Mouse (Mus musculus): Measurements from ENCODE around the gene Zfp961. TPM values are rescaled to one million over a fixed set of nuclear protein-coding genes. Genes with fewer than 3 reads are reported as not detected.
"Not testable (repeated sequence)": the region's sequence is repeated elsewhere in the genome, so short reads cannot be mapped to it uniquely, and the experiment has no call there.

The Zfp961 gene
- polyA plus RNA-seq, 1 experiment from 2014 or later = 16.9 TPM

DNA sequence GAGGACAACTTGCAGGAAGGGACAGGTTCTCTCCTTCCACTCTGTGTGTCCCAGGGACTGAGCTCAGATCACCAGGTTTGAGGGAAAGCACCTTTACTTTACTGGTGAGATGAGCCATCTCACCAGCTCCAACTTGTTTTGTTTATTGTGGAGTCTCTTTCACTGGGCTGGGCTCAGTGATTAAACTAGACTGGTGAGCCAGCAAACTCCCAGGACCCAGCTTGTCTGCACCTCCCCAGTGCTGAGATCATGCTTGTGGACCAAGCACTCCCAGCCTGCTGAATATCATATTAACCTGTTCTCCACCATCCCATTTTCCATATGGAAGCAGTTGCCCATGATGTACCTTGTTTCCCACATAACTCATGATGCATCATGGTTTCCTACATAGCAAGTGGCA is 52.1 kb downstream of the Zfp961 start:
- no peak for ATAC-seq (ENCODE audit: insufficient number of reproducible peaks, low FRiP score, low TSS enrichment, low read depth)
- H3K27ac ChIP-seq = no peak overlapping the region
- H3K27me3 ChIP-seq = no peaks in the 10 kb centered on the region
- no peaks in the 10 kb centered on the region for H3K9me3 ChIP-seq
- no peak overlapping the region for H3K4me3 ChIP-seq
- no peaks in the 10 kb centered on the region for H3K4me1 ChIP-seq
- H3K9ac ChIP-seq = no peak overlapping the region
- no peaks in the 10 kb centered on the region for H3K36me3 ChIP-seq
- H3K4me2 ChIP-seq = no peak overlapping the region

DNA sequence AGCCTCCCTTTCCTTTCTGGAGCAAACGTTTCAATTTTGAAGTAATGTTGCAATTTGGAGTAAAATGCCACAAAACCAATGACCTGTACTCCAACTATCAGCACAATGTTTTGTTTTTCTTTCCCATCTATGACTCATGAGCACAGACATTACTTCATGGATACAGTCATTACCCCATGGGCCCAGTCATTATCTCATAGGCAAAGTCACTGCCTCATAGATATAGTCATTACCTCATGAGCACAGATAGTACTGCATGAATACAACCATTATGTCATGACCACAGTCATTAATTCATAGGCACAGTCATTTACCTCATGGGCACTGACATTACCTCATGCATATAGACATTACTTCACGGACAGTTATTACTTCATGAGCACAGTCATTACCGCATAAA is 55.1 kb downstream of the Zfp961 start:
- no peak overlapping the region for H3K9ac ChIP-seq
- H3K4me3 ChIP-seq = no peak overlapping the region
- H3K4me2 ChIP-seq = no peak overlapping the region
- no peaks in the 10 kb centered on the region for H3K36me3 ChIP-seq
- ATAC-seq (ENCODE audit: insufficient number of reproducible peaks, low FRiP score, low TSS enrichment, low read depth) = no peak
- no peaks in the 10 kb centered on the region for H3K9me3 ChIP-seq
- WGBS = 80% methylated on average over 3 of the region's 3 CpGs
- H3K27ac ChIP-seq = no peak overlapping the region
- H3K4me1 ChIP-seq = no peaks in the 10 kb centered on the region
- no peaks in the 10 kb centered on the region for H3K27me3 ChIP-seq

DNA sequence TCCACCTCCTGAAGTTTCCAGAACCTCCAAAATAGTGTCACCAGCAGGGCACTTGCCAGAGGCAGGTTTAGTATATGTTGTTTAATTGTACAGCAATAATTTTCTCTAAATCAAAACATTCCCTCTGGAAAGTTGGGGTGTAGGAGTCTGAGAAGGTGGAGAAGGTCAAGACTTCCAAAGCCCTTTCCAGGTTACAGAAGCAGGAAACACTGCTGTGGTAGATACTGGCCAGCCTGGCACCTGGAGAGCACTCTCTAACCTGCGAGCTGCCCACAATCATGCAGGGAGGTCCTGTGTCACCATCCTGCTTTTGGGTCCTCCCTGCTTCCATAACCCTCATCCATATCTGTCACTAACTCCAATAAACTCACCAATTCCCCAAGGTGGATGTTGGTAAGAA is 55.9 kb downstream of the Zfp961 start:
- Histone ChIP-seq H3K4me3 (no peak overlapping the region), H3K27me3 (no peaks in the 10 kb centered on the region), H3K36me3 (no peaks in the 10 kb centered on the region), H3K4me1 (no peaks in the 10 kb centered on the region), H3K9ac (no peak overlapping the region), H3K27ac (no peak overlapping the region), H3K4me2 (no peak overlapping the region), H3K9me3 (no peaks in the 10 kb centered on the region)
- 81% methylated on average over 1 of the region's 1 CpGs for WGBS
- no peak for ATAC-seq (ENCODE audit: insufficient number of reproducible peaks, low FRiP score, low TSS enrichment, low read depth)

DNA sequence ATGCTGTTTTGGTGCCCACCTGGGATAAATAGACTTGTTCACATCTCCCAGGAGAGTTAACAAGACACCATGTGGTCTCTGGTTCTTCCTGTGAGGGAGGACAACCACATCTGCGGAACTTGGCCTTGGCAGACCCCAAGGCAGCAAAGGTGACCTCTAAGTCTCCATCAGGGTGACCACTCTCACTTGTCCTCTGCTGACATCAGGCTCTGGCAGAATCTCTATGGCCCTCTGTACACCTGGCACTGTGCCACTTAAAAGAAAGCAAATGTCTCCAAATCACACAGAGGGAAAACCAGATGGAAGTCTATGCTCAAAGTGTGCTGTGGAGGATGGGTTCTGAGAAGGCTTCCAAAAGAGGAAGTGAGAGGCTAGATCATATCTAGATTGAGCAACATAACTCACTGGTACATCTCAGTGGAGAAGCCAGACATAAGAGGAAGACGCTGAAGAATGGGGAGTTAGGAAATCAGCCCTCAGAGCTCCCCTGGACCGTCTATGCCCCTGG is 57.4 kb downstream of the Zfp961 start:
- H3K4me2 ChIP-seq = no peak overlapping the region
- no peak overlapping the region for H3K4me3 ChIP-seq
- no peaks in the 10 kb centered on the region for H3K27me3 ChIP-seq
- H3K9ac ChIP-seq = no peak overlapping the region
- no peak for ATAC-seq (ENCODE audit: insufficient number of reproducible peaks, low FRiP score, low TSS enrichment, low read depth)
- no peaks in the 10 kb centered on the region for H3K36me3 ChIP-seq
- WGBS = 73% methylated on average over 3 of the region's 3 CpGs
- H3K4me1 ChIP-seq = no peaks in the 10 kb centered on the region
- no peaks in the 10 kb centered on the region for H3K9me3 ChIP-seq
- no peak overlapping the region for H3K27ac ChIP-seq

DNA sequence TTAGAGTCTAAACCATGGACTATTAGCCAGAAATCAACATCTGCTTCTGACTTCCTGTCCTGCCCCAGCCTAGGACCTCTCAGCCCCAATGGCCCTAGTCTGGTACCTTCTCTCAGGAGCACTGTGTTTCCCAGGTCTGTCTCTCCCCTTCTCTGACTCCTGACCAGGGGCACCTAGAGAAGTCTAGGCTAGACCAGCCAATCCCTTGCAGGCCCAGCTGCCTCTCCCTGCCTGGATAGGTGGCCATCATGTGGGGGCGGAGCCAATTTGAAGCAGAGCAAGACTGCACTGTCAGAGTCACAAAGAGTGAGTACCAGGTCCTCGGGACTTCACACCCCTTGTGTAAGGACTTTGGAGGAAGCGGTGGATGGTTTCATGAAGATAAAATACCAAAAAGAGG is 58.6 kb downstream of the Zfp961 start, which contains the start of gene Cyp4f18:
Gene Cyp4f18, minus strand, starts transcription at position 154 of the 400 bp plus-strand sequence.
- 65% methylated on average over 3 of the region's 3 CpGs for WGBS
- Histone ChIP-seq H3K9me3 (no peaks in the 10 kb centered on the region), H3K4me2 (no peak within 1 kb of the TSS), H3K27ac (no peak within 1 kb of the TSS), H3K9ac (no peak within 1 kb of the TSS), H3K27me3 (no peaks in the 10 kb centered on the region), H3K36me3 (no peaks in the 10 kb centered on the region), H3K4me1 (no peaks in the 10 kb centered on the region), H3K4me3 (no peak within 1 kb of the TSS)
- ATAC-seq (ENCODE audit: insufficient number of reproducible peaks, low FRiP score, low TSS enrichment, low read depth) = no peak

DNA sequence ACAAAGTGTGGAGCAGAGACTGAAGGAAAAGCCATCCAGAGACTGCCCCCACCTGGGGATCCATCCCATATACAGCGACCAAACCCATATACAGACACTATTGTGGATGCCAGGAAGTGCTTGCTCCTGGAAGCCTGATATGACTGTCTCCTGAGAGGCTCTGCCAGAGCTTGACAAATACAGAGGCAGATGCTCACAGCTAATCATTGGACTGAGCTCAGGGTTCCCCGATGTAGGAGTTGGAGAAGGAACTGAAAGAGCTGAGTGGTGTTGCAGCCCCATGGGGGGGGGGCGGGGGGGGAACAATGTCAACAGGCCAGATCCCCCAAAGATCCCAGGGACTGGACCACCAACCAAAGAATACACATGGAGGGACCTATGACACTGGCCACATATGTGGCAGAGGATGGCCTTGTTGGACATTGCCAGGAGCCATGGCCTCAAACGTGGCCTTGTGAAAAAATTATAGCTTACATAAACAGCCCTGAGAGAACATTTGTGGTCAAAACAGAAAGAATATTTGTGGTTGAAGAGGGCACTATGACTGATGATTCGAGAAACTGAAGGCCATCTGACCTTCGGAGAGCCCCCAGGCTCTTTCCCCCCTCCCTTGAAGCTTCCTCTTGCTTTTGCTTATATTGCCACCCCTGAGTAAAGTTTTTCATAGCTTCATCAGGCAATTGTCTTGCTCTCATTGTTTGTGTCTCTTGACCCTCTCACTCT is 62.8 kb downstream of the Zfp961 start:
- not testable (repeated sequence) for H3K4me2 ChIP-seq; H3K27ac ChIP-seq; H3K9ac ChIP-seq; H3K4me3 ChIP-seq; H3K36me3 ChIP-seq; H3K9me3 ChIP-seq; H3K4me1 ChIP-seq; ATAC-seq (ENCODE audit: insufficient number of reproducible peaks, low FRiP score, low TSS enrichment, low read depth); H3K27me3 ChIP-seq
- 69% methylated on average over 6 of the region's 6 CpGs for WGBS

DNA sequence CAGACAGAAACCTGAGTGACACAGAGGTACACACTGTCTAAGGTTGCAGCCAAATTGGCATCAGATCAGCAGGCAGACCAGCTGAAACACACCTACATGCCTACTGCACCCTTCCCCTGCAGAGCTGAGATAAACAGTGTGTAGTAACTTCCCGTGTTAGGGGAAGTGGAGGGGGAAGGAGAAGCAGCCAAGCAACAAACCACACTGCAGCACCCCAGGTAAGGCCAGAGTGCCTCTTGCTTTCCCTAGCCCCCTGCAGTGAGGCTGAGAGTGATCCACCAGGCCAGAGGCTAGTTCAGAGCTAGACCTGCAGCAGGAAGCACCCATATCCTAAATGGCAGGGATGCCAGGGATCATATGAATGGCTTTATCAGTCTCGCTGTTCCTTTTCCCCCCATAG is 66.5 kb downstream of the Zfp961 start:
- H3K9ac ChIP-seq; H3K4me3 ChIP-seq; H3K27me3 ChIP-seq; H3K4me2 ChIP-seq; ATAC-seq (ENCODE audit: insufficient number of reproducible peaks, low FRiP score, low TSS enrichment, low read depth); H3K4me1 ChIP-seq; H3K27ac ChIP-seq; H3K36me3 ChIP-seq; H3K9me3 ChIP-seq: not testable (repeated sequence)
- 77% methylated on average over 2 of the region's 2 CpGs for WGBS

DNA sequence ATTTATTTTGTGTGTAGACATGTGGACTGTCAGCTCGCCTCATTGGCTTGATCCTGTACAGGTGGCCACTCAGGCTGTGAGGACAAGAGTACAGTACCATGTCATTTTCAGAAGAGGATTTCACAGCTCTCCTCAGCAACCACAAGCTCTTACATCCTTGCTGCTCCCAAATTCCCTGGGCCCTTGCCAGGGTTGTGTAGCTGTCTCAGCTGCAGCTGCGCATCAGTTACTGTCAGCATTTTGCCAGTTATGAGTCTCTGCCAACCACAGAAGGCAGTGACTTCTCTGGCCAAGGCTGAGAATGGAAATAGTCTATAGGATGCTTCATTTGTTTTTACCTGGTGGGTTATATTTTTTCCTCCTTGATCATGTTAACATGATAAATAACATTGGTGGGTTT is 67.3 kb downstream of the Zfp961 start:
- WGBS = 59% methylated on average over 2 of the region's 2 CpGs
- ATAC-seq (ENCODE audit: insufficient number of reproducible peaks, low FRiP score, low TSS enrichment, low read depth) = no peak
- Histone ChIP-seq H3K4me1 (no peaks in the 10 kb centered on the region), H3K4me3 (no peak overlapping the region), H3K27me3 (no peaks in the 10 kb centered on the region), H3K4me2 (no peak overlapping the region), H3K9ac (no peak overlapping the region), H3K36me3 (no peaks in the 10 kb centered on the region), H3K9me3 (no peaks in the 10 kb centered on the region), H3K27ac (no peak overlapping the region)

DNA sequence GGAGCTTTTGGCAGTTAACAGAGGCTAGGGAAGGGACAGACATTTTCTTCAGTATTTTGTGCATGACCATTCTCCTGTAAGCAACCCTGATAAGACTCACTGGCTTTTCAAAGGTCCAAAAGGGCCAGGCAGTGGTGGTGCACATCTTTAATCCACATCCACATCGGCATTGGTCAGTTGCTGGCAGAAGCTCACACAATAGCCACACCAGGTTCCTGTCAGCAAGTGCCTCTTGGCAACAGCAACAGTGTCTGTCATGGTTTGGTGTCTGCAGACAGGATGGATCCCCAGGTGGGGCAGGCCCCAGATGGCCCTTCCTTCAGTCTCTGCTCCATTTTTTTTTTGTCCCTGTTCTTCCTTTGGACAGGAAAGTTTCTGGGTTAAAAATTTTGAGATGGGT is 68.2 kb downstream of the Zfp961 start:
- not testable (repeated sequence) for ATAC-seq (ENCODE audit: insufficient number of reproducible peaks, low FRiP score, low TSS enrichment, low read depth); H3K9me3 ChIP-seq; H3K27me3 ChIP-seq; H3K27ac ChIP-seq; H3K4me1 ChIP-seq; H3K9ac ChIP-seq; H3K4me2 ChIP-seq; H3K36me3 ChIP-seq; H3K4me3 ChIP-seq
- 89% methylated on average over 1 of the region's 1 CpGs for WGBS

DNA sequence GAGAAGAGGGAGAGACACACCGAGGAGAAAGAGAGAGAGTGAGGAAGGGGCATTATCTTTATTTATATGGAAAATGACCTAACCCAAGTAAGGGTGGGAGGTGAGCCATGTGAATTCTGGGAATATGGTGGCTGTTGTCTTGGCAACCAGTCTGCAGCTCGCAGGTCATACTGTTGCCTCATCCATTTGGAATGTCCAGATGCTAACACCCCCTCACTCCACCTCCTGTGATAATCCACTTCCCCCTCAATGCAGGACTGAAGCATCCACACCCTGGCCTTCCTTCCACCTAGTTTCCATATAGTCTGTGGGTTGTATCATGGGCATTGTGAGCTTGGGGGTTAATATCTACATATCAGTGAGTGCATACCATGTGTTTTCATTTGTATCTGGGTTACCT is 69.0 kb downstream of the Zfp961 start:
- Histone ChIP-seq H3K27ac (no peak overlapping the region), H3K9ac (no peak overlapping the region), H3K4me1 (no peaks in the 10 kb centered on the region), H3K36me3 (no peaks in the 10 kb centered on the region), H3K9me3 (no peaks in the 10 kb centered on the region), H3K4me3 (no peak overlapping the region), H3K4me2 (no peak overlapping the region), H3K27me3 (no peaks in the 10 kb centered on the region)
- ATAC-seq (ENCODE audit: insufficient number of reproducible peaks, low FRiP score, low TSS enrichment, low read depth) = no peak
- 56% methylated on average over 2 of the region's 2 CpGs for WGBS

DNA sequence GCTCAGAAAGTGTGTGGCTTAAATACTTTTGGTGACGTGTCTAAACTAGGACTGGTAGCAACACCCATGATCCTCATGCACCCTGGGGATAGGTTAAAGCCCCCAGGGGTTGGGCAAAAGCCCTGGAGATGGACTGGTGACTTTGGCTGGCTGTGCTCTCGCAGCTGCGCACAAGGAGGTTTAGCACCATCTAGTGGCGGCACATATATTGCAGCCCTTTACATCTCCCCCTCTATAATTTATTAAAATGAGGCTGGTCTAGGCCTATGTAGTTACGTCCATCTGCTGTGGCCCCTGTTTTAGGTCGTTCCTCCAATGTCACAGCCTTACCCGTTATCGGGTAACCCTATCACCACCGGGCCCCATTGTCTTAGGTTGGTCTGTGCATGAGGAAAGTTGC is 74.0 kb downstream of the Zfp961 start:
- H3K9me3 ChIP-seq; H3K27me3 ChIP-seq; ATAC-seq (ENCODE audit: insufficient number of reproducible peaks, low FRiP score, low TSS enrichment, low read depth); H3K4me1 ChIP-seq; H3K9ac ChIP-seq; H3K4me2 ChIP-seq; H3K4me3 ChIP-seq; H3K36me3 ChIP-seq; H3K27ac ChIP-seq: not testable (repeated sequence)
- 6% methylated on average over 4 of the region's 9 CpGs for WGBS

DNA sequence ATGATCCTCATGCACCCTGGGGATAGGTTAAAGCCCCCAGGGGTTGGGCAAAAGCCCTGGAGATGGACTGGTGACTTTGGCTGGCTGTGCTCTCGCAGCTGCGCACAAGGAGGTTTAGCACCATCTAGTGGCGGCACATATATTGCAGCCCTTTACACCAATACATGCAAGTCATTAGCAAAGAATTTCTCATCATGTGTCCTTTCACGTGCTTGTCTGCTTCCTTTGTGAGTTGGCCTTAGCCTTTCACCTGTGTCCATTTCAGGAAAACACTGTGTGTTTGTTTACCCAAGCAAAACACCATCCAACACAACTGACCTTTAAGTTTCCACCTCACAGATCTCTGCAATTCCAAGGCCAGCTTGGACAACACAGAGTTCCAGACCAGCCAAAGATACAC is 82.1 kb downstream of the Zfp961 start:
- H3K9me3 ChIP-seq; H3K4me1 ChIP-seq; H3K9ac ChIP-seq; ATAC-seq (ENCODE audit: insufficient number of reproducible peaks, low FRiP score, low TSS enrichment, low read depth); H3K4me2 ChIP-seq; H3K36me3 ChIP-seq; H3K27ac ChIP-seq; H3K4me3 ChIP-seq; H3K27me3 ChIP-seq: not testable (repeated sequence)
- WGBS = 27% methylated on average over 4 of the region's 4 CpGs

DNA sequence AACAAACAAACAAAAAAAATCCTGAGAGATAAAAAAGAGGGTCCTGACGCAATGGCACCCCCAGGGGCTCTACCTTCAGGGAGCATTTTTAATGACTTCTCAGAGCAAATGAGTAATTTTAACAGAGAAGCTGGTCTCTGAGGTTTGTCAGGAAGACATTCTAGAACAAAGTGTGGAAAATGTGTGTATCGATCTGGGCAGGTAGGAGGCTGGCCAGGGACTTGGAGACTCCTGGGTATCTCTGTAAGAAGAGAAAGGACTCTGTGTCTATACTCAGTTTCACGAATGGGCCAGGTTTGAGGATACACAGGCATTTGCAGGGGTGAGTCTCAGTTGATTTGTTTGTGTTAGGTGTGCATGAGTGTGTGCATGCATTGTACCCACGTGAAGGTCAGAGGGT is 90.1 kb downstream of the Zfp961 start, which contains the start of gene Olfr372:
Gene Olfr372, plus strand, starts transcription at position 301 of the 400 bp plus-strand sequence.
- WGBS = 78% methylated on average over 4 of the region's 4 CpGs
- not testable (repeated sequence) for H3K27me3 ChIP-seq; H3K4me3 ChIP-seq; H3K4me1 ChIP-seq; H3K4me2 ChIP-seq; H3K9ac ChIP-seq; H3K27ac ChIP-seq; ATAC-seq (ENCODE audit: insufficient number of reproducible peaks, low FRiP score, low TSS enrichment, low read depth); H3K9me3 ChIP-seq; H3K36me3 ChIP-seq
